Mouse (Mus musculus): ENCODE results near the gene Ankfy1.

GRCm38 (mm10) chr11:72816859-72817258 lies 127.1 kb downstream of the Ankfy1 start:
- TF ChIP-seq CTCF (IDR thresholded peaks at IDR 0.05; ENCODE audit: low read depth) (no peak), EP300 (IDR thresholded peaks at IDR 0.05; ENCODE audit: low read depth) (no peak)
